Mouse (Mus musculus): ENCODE data around the gene Slc2a8. TPM values are rescaled to one million over a fixed set of nuclear protein-coding genes. Genes with fewer than 3 reads are reported as not detected.

The Slc2a8 gene
- polyA plus RNA-seq, 1 experiment from 2014 or later, result 14.9 TPM

DNA sequence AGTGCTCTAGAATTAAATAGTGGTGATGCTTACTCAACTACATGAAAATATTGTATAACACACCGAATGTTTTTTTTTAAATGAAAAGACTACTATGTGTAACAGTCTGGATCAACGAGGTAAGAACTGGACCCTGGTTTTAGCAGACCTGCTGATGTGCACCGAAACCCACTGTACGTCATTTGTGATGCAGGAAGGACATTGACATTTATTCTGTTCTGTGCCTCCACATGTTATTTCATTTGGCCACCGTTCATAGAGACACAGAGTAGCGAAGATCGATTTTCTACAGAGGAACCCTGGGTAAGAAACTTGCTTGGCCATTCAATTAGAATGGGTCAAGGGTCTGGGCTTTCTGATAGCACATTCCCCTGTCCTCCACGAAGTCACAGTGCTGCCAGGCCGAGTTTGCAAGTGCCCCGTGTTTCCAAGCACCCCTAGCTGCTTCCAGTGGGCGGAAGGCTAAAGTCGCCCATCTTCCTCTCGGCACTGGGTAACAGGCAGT is 15.6 kb downstream of the Slc2a8 start:
- no peak for ATAC-seq (ENCODE audit: insufficient read depth, low FRiP score)
- H3K27me3 ChIP-seq (ENCODE audit: control insufficient read depth, insufficient read depth, low read length), result no peaks in the 10 kb centered on the region
- H3K4me3 ChIP-seq (replicated peaks; ENCODE audit: low read length), result peak overlapping the region; percentile 79
- peaks cover 9% of the 10 kb centered on the region; the same call in 1 of the 2 replicates for H3K36me3 ChIP-seq (ENCODE audit: control insufficient read depth, insufficient read depth, low read length)
- no peaks in the 10 kb centered on the region for H3K9me3 ChIP-seq (replicated peaks; ENCODE audit: control insufficient read depth, low read length)
- peak overlapping the region; percentile 97 for H3K4me2 ChIP-seq (ENCODE audit: low read depth, low read length)
- H3K9ac ChIP-seq (ENCODE audit: low read length), result peak overlapping the region; percentile 94
- H3K4me1 ChIP-seq (ENCODE audit: control insufficient read depth, insufficient read depth, low read length), result peaks cover 33% of the 10 kb centered on the region
- 9% methylated on average over 13 of the region's 13 CpGs for WGBS
- H3K27ac ChIP-seq (ENCODE audit: low read length), result peak overlapping the region; percentile 99

- Histone ChIP-seq H3K9me3 (replicated peaks; ENCODE audit: control insufficient read depth, low read length) (no peaks in the 10 kb centered on the region), H3K4me2 (ENCODE audit: low read depth, low read length) (peak overlapping the region; percentile 97), H3K9ac (ENCODE audit: low read length) (no peak overlapping the region), H3K4me3 (replicated peaks; ENCODE audit: low read length) (peak overlapping the region; percentile 79; the same call in 1 of the 2 replicates), H3K27me3 (ENCODE audit: control insufficient read depth, insufficient read depth, low read length) (no peaks in the 10 kb centered on the region), H3K27ac (ENCODE audit: low read length) (peak overlapping the region; percentile 99), H3K4me1 (ENCODE audit: control insufficient read depth, insufficient read depth, low read length) (peaks cover 38% of the 10 kb centered on the region), H3K36me3 (ENCODE audit: control insufficient read depth, insufficient read depth, low read length) (peaks cover 9% of the 10 kb centered on the region; the same call in 1 of the 2 replicates)
- ATAC-seq (ENCODE audit: insufficient read depth, low FRiP score), result no peak
- WGBS, result 11% methylated on average over 7 of the region's 7 CpGs
Observed at GRCm38 (mm10) chr2:32965511-32966183, 16.2 kb downstream of the Slc2a8 start.

DNA sequence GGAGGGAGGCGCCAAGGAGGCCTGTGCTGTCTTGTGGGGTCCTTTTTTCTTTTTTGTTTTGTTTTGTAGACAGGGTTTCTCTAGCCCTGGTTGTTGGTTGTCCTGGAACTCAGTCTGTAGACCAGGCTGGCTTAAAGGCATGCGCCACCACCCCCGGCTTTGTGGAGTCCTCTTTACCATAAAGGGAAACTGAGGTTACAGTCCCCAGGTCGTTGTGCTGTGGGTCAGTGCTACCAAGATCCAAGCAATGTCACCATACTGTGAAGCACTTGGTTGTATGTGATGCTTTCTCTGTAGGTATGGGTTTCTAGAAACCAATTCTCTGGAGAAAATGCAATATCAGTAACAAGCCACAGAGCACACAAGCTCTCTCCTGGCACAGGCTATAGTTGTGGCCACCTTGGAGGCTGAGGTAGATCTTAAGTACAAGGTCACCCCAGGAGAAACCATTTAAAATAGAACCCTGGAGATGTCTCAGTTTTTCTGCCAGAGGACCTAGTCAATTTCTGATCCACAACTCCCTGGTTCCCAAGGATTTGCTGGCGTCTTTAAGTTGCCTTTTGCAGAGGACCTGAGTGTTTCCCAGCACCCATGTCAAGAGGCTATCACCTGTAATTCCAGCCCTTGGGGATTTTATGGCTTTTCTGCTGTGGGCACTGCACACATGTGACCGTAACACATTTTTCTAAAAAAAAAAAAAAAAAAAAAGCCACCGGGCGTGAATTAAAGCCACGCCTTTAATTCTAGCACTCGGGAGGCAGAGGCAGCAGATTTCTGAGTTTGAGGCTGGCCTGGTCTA is 17.0 kb downstream of the Slc2a8 start:
- Histone ChIP-seq H3K36me3 (ENCODE audit: control insufficient read depth, insufficient read depth, low read length) (peaks cover 9% of the 10 kb centered on the region; the same call in 1 of the 2 replicates), H3K27me3 (ENCODE audit: control insufficient read depth, insufficient read depth, low read length) (no peaks in the 10 kb centered on the region), H3K4me1 (ENCODE audit: control insufficient read depth, insufficient read depth, low read length) (peaks cover 42% of the 10 kb centered on the region), H3K9ac (ENCODE audit: low read length) (no peak overlapping the region), H3K4me3 (replicated peaks; ENCODE audit: low read length) (no peak overlapping the region), H3K9me3 (replicated peaks; ENCODE audit: control insufficient read depth, low read length) (no peaks in the 10 kb centered on the region), H3K4me2 (ENCODE audit: low read depth, low read length) (0 out of 2 replicates have a peak overlapping the region, but pooled peaks have one; percentile 84), H3K27ac (ENCODE audit: low read length) (peak overlapping the region; percentile 33)
- ATAC-seq (ENCODE audit: insufficient read depth, low FRiP score), result no peak
- WGBS, result 36% methylated on average over 10 of the region's 10 CpGs

- Histone ChIP-seq H3K4me3 (replicated peaks; ENCODE audit: low read length) (peak overlapping the region; percentile 96), H3K4me1 (ENCODE audit: control insufficient read depth, insufficient read depth, low read length) (peaks cover 42% of the 10 kb centered on the region), H3K9ac (ENCODE audit: low read length) (no peak overlapping the region), H3K4me2 (ENCODE audit: low read depth, low read length) (peak overlapping the region; percentile 84), H3K27me3 (ENCODE audit: control insufficient read depth, insufficient read depth, low read length) (no peaks in the 10 kb centered on the region), H3K27ac (ENCODE audit: low read length) (peak overlapping the region; percentile 33; the same call in 1 of the 2 replicates), H3K9me3 (replicated peaks; ENCODE audit: control insufficient read depth, low read length) (no peaks in the 10 kb centered on the region), H3K36me3 (ENCODE audit: control insufficient read depth, insufficient read depth, low read length) (peaks cover 9% of the 10 kb centered on the region; the same call in 1 of the 2 replicates)
- 69% methylated on average over 1 of the region's 1 CpGs for WGBS
- no peak for ATAC-seq (ENCODE audit: insufficient read depth, low FRiP score)
Observed at GRCm38 (mm10) chr2:32963981-32964380, 17.9 kb downstream of the Slc2a8 start.

- WGBS, result 56% methylated on average over 4 of the region's 4 CpGs
- ATAC-seq (ENCODE audit: insufficient read depth, low FRiP score), result no peak
- H3K4me3 ChIP-seq (replicated peaks; ENCODE audit: low read length), result peak overlapping the region; percentile 96
Observed at GRCm38 (mm10) chr2:32963544-32963943, 18.3 kb downstream of the Slc2a8 start.

GRCm38 (mm10) chr2:32962875-32963220 is 19.0 kb downstream of the Slc2a8 start:
- H3K36me3 ChIP-seq (ENCODE audit: control insufficient read depth, insufficient read depth, low read length), result peaks cover 9% of the 10 kb centered on the region; the same call in 1 of the 2 replicates
- H3K27ac ChIP-seq (ENCODE audit: low read length), result peak overlapping the region; percentile 78
- peak overlapping the region; percentile 97 for H3K9ac ChIP-seq (ENCODE audit: low read length)
- no peaks in the 10 kb centered on the region for H3K9me3 ChIP-seq (replicated peaks; ENCODE audit: control insufficient read depth, low read length)
- 4% methylated on average over 9 of the region's 9 CpGs for WGBS
- H3K4me1 ChIP-seq (ENCODE audit: control insufficient read depth, insufficient read depth, low read length), result peaks cover 39% of the 10 kb centered on the region
- peak overlapping the region; percentile 84 for H3K4me2 ChIP-seq (ENCODE audit: low read depth, low read length)
- H3K4me3 ChIP-seq (replicated peaks; ENCODE audit: low read length), result peak overlapping the region; percentile 96
- no peaks in the 10 kb centered on the region for H3K27me3 ChIP-seq (ENCODE audit: control insufficient read depth, insufficient read depth, low read length)
- ATAC-seq (ENCODE audit: insufficient read depth, low FRiP score), result no peak

More at GRCm38 (mm10) chr2:32963544-32963943, 18.3 kb downstream of the Slc2a8 start:
- peak overlapping the region; percentile 84 for H3K4me2 ChIP-seq (ENCODE audit: low read depth, low read length)
- H3K27me3 ChIP-seq (ENCODE audit: control insufficient read depth, insufficient read depth, low read length), result no peaks in the 10 kb centered on the region
- peak overlapping the region; percentile 97 for H3K9ac ChIP-seq (ENCODE audit: low read length)
- peaks cover 42% of the 10 kb centered on the region for H3K4me1 ChIP-seq (ENCODE audit: control insufficient read depth, insufficient read depth, low read length)
- H3K27ac ChIP-seq (ENCODE audit: low read length), result peak overlapping the region; percentile 78
- peaks cover 9% of the 10 kb centered on the region; the same call in 1 of the 2 replicates for H3K36me3 ChIP-seq (ENCODE audit: control insufficient read depth, insufficient read depth, low read length)
- no peaks in the 10 kb centered on the region for H3K9me3 ChIP-seq (replicated peaks; ENCODE audit: control insufficient read depth, low read length)

DNA sequence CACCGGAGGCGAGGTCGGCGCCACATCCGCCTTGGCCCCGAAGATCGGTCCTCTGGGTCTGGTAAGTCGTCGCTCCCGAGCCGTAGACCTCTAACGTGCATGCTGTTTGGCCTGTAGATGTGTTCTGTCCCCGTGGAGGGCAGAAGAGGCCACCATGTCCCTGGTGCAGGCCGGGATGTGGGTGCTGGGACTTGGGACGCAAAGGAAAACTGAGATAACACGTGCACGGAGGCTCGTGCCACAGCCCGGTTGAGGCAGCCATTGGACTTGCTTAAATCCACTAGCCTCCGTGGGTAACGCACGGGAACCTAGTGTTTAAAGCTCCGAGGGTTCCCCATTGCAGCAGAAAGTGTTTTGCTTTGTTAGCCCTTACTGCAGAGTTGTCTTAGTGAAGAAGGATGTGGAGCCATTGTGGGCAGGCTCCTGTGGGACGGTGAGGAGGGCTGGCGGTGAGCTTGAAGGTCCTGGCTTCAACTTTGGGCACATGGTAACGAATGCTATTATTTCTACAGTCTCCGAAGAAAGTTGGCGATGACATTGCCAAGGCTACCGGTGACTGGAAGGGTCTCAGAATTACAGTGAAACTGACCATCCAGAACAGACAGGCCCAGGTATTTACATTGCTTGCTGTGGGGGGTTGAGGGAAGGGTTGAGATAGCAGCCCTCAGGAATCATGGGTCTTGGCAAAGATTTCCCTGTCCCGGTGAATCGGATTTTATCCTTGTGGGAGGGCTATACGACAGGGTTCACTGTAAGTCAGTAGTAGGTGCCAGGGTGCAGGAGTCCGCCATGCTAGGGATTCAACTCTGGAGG is 19.6 kb downstream of the Slc2a8 start:
- WGBS, result under 1% methylated on average over 33 of the region's 33 CpGs
- Histone ChIP-seq H3K27me3 (ENCODE audit: control insufficient read depth, insufficient read depth, low read length) (no peaks in the 10 kb centered on the region), H3K27ac (ENCODE audit: low read length) (peak overlapping the region; percentile 78), H3K9ac (ENCODE audit: low read length) (peak overlapping the region; percentile 97), H3K9me3 (replicated peaks; ENCODE audit: control insufficient read depth, low read length) (no peaks in the 10 kb centered on the region), H3K36me3 (ENCODE audit: control insufficient read depth, insufficient read depth, low read length) (peaks cover 9% of the 10 kb centered on the region; the same call in 1 of the 2 replicates), H3K4me3 (replicated peaks; ENCODE audit: low read length) (peak overlapping the region; percentile 96), H3K4me1 (ENCODE audit: control insufficient read depth, insufficient read depth, low read length) (peaks cover 34% of the 10 kb centered on the region), H3K4me2 (ENCODE audit: low read depth, low read length) (peak overlapping the region; percentile 84)
- ATAC-seq (ENCODE audit: insufficient read depth, low FRiP score), result no peak

- H3K4me3 ChIP-seq (replicated peaks; ENCODE audit: low read length), result peak within 1 kb of the TSS; percentile 96
- peak within 1 kb of the TSS; percentile 78 for H3K27ac ChIP-seq (ENCODE audit: low read length)
- H3K27me3 ChIP-seq (ENCODE audit: control insufficient read depth, insufficient read depth, low read length), result no peaks in the 10 kb centered on the region
- H3K4me2 ChIP-seq (ENCODE audit: low read depth, low read length), result peak within 1 kb of the TSS; percentile 84
- peak; percentile 94 for ATAC-seq (ENCODE audit: insufficient read depth, low FRiP score)
- peaks cover 32% of the 10 kb centered on the region for H3K4me1 ChIP-seq (ENCODE audit: control insufficient read depth, insufficient read depth, low read length)
- WGBS, result 3% methylated on average over 55 of the region's 55 CpGs
- H3K9ac ChIP-seq (ENCODE audit: low read length), result peak within 1 kb of the TSS; percentile 97
- no peaks in the 10 kb centered on the region for H3K9me3 ChIP-seq (replicated peaks; ENCODE audit: control insufficient read depth, low read length)
- peaks cover 9% of the 10 kb centered on the region; the same call in 1 of the 2 replicates for H3K36me3 ChIP-seq (ENCODE audit: control insufficient read depth, insufficient read depth, low read length)
Observed at GRCm38 (mm10) chr2:32961192-32961995, 20.5 kb downstream of the Slc2a8 start, which contains the start of the genes Rpl12 and Lrsam1. Gene Rpl12 (plus strand): TSS chr2:32961559. Gene Lrsam1 (minus strand): TSS chr2:32961614.
